Mouse (Mus musculus) cortical plate, adult 2 months (tissue): Measurements from ENCODE around the gene Pip4k2a. TPM values are rescaled to one million over a fixed set of nuclear protein-coding genes. Genes with fewer than 3 reads are reported as not detected.

Source experiments
- H3K27ac ChIP-seq: fragments of 200-500 bp; 2 replicates; pipeline ENCODE4 v1.5.1; 2012; ENCODE audit warnings: low read length, control low read depth, inconsistent platforms; ENCODE audit not compliant: insufficient read depth
- H3K4me1 ChIP-seq: fragments of 200-500 bp; 2 replicates; pipeline ENCODE4 v1.6.1; 2011; ENCODE audit warnings: low read length; ENCODE audit not compliant: control insufficient read depth, insufficient read depth
- H3K4me3 ChIP-seq: fragments of 200-500 bp; 2 replicates; pipeline ENCODE4 v1.5.1; 2011; ENCODE audit warnings: mild to moderate bottlenecking, low read length, control low read depth; ENCODE audit not compliant: insufficient read depth
- CTCF ChIP-seq: fragments of 200-500 bp; IDR thresholded peaks from 2 replicates; pipeline ENCODE4 v1.5.1; 2011; ENCODE audit warnings: mild to moderate bottlenecking, control low read depth, low read length; ENCODE audit not compliant: insufficient read depth; ENCODE audit errors: extremely low read depth
- POLR2A ChIP-seq: fragments of 200-500 bp; IDR thresholded peaks from 2 replicates; pipeline ENCODE4 v1.6.1; 2011; ENCODE audit warnings: mild to moderate bottlenecking, low read length, control low read depth; ENCODE audit not compliant: insufficient read depth; ENCODE audit errors: extremely low read depth
- polyA plus RNA-seq: library from polyadenylated mRNA; depleted of rRNA; stranded (reverse); fragments of >200 nt; gene quantifications from 2 replicates; pipeline ENCODE4 v1.2.3, GENCODE M21; 2012; rRNA removed

The Pip4k2a gene
- polyA plus RNA-seq, 1 experiment, result 58.8 TPM

DNA sequence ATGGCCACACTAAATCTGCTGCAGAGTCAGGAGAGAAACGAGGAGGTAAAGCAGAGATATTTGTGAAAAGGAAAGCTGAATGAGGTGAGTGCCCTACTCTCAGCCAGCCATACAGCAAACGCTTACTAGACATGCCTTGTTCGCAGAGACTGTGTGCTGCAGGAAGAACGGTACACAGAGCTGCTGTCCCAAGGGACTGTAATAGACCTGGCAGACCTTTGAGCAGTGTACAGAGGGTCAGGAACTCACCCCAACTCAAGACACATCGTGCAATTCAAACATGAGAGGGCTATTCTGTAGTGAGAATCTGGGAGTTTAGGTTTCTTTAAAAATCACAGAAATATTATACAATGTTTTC, 183.5 kb downstream of the Pip4k2a start:
- H3K4me1 ChIP-seq, result no peaks in the 10 kb centered on the region
- no peak for TF ChIP-seq POLR2A
- TF ChIP-seq CTCF, result no peak
- no peak overlapping the region for H3K4me3 ChIP-seq
- H3K27ac ChIP-seq, result no peak overlapping the region

DNA sequence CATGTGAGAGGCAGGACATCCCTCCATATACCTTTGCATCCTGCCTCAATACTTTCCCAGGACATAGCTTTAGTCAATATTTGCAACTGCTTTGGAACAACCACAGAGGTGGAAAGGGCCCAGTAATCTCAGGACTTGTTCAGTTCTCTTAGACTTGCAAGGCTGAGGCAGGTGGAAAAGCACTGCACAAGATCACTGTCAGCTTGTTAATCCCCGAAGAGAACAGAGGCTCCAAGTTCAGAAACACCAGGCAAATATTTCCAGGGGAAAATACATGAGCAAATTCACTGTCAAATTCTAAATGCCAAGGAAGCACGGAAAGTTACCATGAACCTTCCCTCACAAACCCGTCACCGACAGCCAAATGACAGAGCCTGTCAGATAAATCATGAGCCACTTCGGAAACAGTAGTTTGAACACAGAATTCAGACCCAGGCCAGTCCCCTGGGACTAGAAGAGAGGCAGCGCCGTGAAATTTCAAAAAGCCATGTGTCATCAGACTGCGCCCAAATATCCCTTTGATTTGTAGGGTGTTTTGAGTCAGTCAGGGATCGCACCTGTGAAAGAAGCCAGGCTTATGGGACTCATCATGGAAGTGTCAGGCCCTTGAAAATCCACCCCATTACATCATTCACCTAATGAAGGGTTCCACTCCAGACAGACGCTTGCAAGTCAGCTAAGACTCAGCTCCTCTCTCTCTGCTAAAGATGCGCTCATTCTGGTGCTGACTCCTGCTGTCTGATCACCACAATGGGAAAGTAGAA, 184.1 kb downstream of the Pip4k2a start:
- H3K4me3 ChIP-seq, result no peak overlapping the region
- H3K27ac ChIP-seq, result no peak overlapping the region
- no peak for TF ChIP-seq POLR2A
- TF ChIP-seq CTCF, result no peak
- no peaks in the 10 kb centered on the region for H3K4me1 ChIP-seq

DNA sequence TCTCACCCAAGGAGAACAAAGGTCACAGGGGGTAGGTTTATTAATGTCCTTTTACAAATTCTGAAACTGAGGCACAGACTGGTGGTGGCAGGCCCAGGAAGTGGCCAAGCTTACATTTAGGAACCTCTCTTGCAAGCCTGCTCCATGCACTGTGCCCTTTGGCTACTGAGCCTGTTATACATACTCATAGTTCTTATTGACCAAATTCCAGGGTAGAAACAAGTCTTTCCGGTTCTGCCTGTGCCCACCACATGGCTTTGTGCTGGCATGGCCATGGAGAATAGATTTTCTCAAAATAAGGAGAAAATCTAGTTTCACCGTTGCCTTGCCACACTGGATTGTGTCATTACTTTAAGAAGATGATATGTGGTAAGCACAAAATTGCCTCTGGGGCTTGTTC, 190.0 kb downstream of the Pip4k2a start:
- Histone ChIP-seq H3K4me3 (no peak overlapping the region), H3K27ac (no peak overlapping the region), H3K4me1 (no peaks in the 10 kb centered on the region)
- TF ChIP-seq POLR2A (no peak), CTCF (no peak)

DNA sequence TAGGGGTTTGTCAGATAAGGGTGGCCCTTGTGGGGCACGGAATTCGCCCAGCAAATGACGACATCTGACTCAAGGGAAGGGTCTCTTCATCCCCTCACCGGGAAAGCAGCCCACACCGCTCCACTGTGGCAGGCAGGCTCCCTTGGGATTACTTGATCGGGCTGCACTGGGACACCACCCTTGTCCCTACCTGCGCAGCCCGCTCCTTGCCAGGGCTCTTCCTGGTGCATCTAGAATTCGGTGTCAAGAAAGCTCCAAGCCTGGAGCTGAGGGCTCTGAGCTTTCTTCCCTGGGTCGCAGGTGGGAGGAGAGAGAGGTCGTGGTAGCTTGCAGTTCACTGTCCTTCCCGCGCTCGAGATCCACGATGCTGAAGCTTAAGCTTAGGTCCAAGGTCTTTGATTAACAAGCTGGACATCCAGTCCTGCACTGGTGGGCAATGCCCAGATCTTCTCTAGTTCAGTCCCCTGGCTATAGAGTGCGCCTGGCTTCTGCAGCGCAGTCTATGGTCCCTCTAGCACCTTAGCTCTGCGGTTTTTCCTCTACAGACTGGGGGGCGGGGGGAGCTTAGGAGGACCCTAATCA, 196.6 kb downstream of the Pip4k2a start:
- Histone ChIP-seq H3K27ac (no peak overlapping the region), H3K4me3 (0 out of 2 replicates have a peak overlapping the region, but pooled peaks have one; percentile 51)

DNA sequence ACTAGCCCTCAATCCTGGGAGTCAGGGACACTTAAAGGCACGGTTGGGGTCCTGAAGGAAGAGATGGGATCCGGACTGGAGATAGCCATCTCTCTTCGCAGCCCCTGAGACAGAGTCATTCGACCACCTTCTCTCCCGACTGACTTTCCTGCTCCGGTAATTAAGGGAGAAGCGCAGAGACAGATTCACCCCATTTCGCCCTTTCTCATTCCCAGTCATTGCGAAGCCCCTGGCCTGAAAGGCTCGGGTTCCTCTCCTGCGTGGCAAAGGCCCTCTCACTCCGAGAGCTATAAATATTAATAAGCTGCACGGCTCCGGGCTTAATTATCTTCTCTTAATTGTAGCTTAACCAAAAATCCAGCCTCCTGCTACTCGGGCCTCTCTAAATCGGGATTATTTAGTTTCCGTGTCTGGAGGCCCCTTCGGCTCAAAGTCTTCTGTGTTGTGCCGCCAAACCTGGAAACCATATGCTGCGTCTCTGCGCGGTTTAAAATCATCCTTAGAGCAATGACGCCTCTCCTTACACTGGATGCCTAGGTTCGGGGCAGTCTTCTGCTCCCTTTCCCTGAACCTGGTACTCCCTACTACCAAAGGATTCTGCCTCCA, 197.2 kb downstream of the Pip4k2a start:
- no peaks in the 10 kb centered on the region for H3K4me1 ChIP-seq
- H3K27ac ChIP-seq, result no peak overlapping the region
- TF ChIP-seq POLR2A (no peak), CTCF (no peak)
- H3K4me3 ChIP-seq, result peak overlapping the region; percentile 51

More for the DNA sequence above, 196.6 kb downstream of the Pip4k2a start:
- TF ChIP-seq POLR2A, result no peak
- no peak for TF ChIP-seq CTCF
- no peaks in the 10 kb centered on the region for H3K4me1 ChIP-seq

DNA sequence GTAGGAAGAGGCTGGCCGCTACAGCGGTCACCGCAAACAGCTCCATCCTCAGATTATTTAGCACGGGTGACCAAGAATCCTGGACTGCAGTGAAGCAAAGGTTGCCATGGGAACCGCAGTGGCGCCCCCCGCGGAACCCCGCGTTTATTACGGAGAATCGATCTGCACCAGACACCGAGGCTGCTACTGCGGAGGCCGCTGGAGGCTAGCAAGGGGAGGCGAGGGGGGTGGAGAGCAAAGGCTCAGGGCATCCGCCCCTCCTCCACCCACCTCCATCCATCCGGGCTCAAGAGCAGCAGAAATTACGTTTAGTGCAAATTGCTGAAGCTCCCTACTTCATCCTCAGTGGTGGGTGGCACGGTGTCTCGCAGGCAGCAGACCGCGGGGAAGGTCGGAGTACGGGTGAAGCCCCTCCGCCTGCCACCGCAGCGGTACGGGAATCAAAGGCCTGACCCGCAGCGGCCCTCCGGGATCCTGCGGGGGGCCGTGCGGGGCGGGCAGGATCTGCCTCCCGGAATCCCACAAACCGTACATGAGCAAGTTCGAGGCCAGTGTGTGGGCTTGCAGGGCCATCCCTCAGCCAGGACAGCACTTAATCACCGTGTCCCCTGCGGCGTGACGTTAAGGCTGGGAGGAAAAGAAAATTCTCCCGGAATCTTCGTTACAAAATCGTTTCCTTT, 197.8 kb downstream of the Pip4k2a start:
- H3K4me1 ChIP-seq, result no peaks in the 10 kb centered on the region
- TF ChIP-seq POLR2A (peak; percentile 45; the same call in 1 of the 2 replicates), CTCF (no peak)
- peak overlapping the region; percentile 13; the same call in 1 of the 2 replicates for H3K27ac ChIP-seq
- peak overlapping the region; percentile 51 for H3K4me3 ChIP-seq

DNA sequence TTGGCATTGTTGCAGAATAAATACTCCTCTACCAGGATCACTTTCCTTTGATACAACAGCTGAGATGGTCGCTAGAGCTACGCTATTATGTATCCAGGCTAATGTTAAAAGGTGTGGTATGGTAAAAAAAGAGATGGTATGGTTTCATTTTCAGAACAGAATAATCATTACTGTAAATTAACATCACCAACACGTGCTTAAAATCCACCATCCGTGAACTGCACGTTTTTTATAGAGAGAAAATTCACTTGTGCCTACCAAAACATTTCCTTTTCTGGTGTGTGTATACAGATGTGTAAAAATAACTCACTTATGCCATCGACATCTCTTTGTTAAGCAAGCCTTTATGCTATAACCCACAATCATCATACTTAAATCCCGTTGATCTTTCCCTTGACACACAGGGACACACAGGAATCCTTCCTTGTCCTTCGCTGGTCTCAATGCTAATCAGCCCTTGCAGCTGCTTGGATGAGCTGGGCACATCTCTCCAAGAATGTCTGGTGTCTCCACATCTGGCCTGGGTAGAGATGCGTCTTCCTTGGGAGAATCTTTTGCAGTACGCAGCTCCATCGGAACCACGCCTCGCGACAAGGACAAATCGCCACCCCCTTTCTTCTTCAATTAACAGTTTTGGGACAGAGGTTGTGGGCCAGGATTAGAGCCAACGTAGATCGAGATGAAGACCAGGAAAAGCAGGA, 198.5 kb downstream of the Pip4k2a start:
- no peak for TF ChIP-seq CTCF
- TF ChIP-seq POLR2A, result no peak
- Histone ChIP-seq H3K4me3 (peak overlapping the region; percentile 51), H3K27ac (peak overlapping the region; percentile 13; the same call in 1 of the 2 replicates), H3K4me1 (no peaks in the 10 kb centered on the region)

DNA sequence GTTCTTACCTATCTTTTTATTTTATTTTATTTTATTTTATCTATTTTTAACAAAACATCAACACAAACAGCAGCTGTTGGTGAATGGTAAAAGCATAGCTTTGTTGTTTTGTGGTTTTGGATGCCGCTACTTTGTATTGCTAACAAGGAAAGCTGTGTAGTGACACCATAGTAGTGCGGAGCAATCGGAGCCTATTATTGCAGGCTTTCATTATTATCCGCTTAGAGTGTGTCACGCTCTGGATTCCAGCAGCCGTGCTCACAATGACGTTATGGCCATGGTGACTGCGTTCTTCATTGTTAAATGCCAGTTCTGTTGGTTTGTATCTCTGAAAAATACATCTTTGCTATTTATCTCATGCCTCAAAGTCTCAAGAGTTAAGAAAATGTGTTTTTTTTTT, 200.2 kb downstream of the Pip4k2a start:
- Histone ChIP-seq H3K27ac (no peak overlapping the region), H3K4me3 (no peak overlapping the region), H3K4me1 (no peaks in the 10 kb centered on the region)
- TF ChIP-seq POLR2A (no peak), CTCF (no peak)

DNA sequence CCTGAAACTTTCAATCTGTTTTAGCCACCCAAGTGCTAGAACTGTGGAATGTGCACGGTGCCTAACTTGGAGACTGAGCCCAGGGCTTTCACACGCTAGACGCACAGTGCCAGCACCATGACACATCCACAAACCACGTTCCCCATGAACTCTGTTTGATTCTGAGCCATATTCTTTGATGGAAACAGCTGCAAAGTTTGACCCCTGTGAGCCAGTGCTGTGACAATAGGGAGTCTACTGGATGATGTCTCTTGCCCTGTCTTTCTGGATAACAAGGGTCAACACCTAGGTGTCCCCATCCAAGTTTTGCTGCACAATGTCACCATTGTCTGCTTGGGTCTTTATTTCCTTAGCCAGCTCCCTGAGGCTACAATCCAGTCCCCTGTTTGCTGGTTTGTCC, 203.7 kb downstream of the Pip4k2a start:
- Histone ChIP-seq H3K4me1 (no peaks in the 10 kb centered on the region), H3K27ac (no peak overlapping the region), H3K4me3 (no peak overlapping the region)
- TF ChIP-seq CTCF (no peak), POLR2A (no peak)

Other genes with a start within 250 kb of the Pip4k2a start
- 1.4 and 1.6 TPM in 2 replicates for gene 4930426L09Rik, start 217 bp upstream of the Pip4k2a start, polyA plus RNA-seq
- 0.25 TPM in 2 replicates for gene Armc3, start 201.2 kb upstream of the Pip4k2a start, polyA plus RNA-seq